Mouse (Mus musculus): ENCODE data around the gene Prr19. TPM values are rescaled to one million over a fixed set of nuclear protein-coding genes. Genes with fewer than 3 reads are reported as not detected.

Gene Prr19
- polyA plus RNA-seq, 1 experiment from 2014 or later = 0.12 TPM

DNA sequence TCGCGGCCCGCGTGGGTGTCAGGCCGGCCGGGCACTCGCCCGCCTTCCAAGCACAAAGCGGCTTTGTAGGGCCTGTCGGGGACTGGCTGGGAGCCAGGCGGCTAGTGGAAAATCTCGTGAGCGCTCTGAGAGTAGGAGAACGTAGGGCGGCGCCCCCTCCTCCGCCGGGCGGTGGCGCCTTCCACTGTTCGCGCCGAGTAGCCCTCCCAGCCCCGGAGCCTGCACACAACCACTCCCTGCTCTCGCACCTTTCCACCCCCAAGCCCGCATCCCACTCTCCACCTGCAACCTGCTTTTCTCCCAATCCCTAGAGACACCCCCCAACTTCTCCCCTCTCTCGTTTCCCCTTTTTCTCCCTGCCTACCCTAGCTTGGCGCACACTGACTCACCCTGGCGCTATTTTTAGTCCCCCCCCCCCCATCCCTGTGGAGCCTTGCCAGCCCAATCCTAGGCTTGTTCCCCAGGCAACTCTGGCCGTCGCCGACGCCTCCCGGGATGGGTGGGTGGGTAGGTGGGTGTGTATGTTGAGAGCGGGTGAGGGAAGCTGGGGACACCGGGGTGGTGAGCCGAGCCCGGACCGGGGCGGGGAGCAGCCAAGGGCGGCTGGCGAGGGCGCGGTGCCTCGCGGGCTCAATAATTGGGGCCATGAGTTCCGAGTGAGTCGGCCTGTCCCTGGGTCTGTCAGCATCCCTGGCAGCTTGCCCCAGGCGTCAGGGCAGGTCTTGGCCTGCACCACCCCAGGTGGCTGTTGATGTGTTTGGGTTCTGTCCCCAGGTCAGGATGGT is 21.9 kb upstream of the Prr19 start:
- H3K9ac ChIP-seq (ENCODE audit: low read depth, low read length) = peak overlapping the region; percentile 55
- H3K4me2 ChIP-seq (replicated peaks; ENCODE audit: low read depth) = peak overlapping the region; percentile 96
- WGBS = under 1% methylated on average over 41 of the region's 49 CpGs
- H3K36me3 ChIP-seq (ENCODE audit: control insufficient read depth, insufficient read depth) = no peaks in the 10 kb centered on the region; the same call in 1 of the 2 replicates
- peak; percentile 51 for TF ChIP-seq CTCF (IDR thresholded peaks at IDR 0.05; ENCODE audit: low read depth)
- H3K27ac ChIP-seq (ENCODE audit: low read depth, low read length) = peak overlapping the region; percentile 93
- peak overlapping the region; percentile 63 for H3K4me3 ChIP-seq (ENCODE audit: low read depth, low read length)
- peak; percentile 12 for ATAC-seq
- peaks cover 40% of the 10 kb centered on the region for H3K4me1 ChIP-seq (replicated peaks; ENCODE audit: control insufficient read depth, insufficient read depth, low read length)
- no peaks in the 10 kb centered on the region for H3K27me3 ChIP-seq (replicated peaks; ENCODE audit: control insufficient read depth, insufficient read depth, low read length)
- no peaks in the 10 kb centered on the region for H3K9me3 ChIP-seq (ENCODE audit: control insufficient read depth)

DNA sequence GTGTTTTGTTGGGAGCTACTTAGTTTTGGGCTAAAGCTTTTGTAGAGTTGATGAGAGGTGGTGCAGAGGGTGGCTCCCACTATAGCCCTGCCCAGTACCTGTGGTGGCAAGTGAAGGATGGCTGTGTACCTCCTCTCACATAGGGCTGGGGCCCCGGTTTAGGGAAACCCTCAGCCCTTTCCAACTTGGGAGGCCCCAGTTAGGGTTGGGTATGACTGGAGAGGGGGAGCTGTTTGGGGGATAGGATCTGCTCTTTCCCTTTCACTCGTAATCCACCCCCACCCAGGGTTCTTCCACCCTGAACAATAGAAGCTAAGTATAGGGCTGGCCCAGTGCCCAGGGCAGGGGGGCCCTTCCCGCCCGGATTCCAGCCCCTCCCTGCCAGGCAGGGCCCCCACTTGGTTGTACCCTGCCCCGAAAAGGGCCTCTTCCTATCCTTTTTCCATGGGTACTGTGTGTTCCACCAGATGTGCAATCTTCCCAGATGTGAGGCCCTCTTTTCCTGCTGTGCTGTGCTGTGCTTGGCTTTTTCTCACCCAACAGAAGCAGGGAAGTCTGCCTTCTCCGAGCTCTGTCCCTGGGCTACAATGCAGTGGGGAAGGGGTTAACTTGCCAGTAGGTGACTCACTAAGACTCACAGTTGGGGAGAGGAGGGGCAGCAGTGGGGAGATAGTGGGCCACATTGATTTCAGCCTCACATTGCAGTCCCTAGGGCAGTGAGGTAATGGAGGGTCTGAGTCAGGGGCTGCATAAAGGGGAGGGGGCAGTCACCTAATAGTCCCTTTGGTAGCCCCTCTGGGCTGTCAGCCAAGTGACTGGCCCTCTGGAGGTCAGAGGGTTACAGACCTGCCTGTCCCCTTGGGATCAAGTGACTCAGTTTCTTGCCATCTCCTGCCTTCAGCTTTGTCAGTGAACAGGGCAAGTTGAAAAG is 21.1 kb upstream of the Prr19 start:
- peak overlapping the region; percentile 93 for H3K27ac ChIP-seq (ENCODE audit: low read depth, low read length)
- H3K4me2 ChIP-seq (replicated peaks; ENCODE audit: low read depth) = peak overlapping the region; percentile 96
- 4% methylated on average over 6 of the region's 6 CpGs for WGBS
- H3K4me1 ChIP-seq (replicated peaks; ENCODE audit: control insufficient read depth, insufficient read depth, low read length) = peaks cover 42% of the 10 kb centered on the region
- peaks cover 5% of the 10 kb centered on the region for H3K36me3 ChIP-seq (ENCODE audit: control insufficient read depth, insufficient read depth)
- peak overlapping the region; percentile 13; the same call in 1 of the 2 replicates for H3K9ac ChIP-seq (ENCODE audit: low read depth, low read length)
- H3K27me3 ChIP-seq (replicated peaks; ENCODE audit: control insufficient read depth, insufficient read depth, low read length) = no peaks in the 10 kb centered on the region
- TF ChIP-seq CTCF (IDR thresholded peaks at IDR 0.05; ENCODE audit: low read depth) = peak; percentile 6; the same call in 1 of the 2 replicates
- 0 out of 2 replicates have a peak, but pooled peaks have one; percentile 1 for ATAC-seq
- no peaks in the 10 kb centered on the region for H3K9me3 ChIP-seq (ENCODE audit: control insufficient read depth)
- H3K4me3 ChIP-seq (ENCODE audit: low read depth, low read length) = peak overlapping the region; percentile 63

DNA sequence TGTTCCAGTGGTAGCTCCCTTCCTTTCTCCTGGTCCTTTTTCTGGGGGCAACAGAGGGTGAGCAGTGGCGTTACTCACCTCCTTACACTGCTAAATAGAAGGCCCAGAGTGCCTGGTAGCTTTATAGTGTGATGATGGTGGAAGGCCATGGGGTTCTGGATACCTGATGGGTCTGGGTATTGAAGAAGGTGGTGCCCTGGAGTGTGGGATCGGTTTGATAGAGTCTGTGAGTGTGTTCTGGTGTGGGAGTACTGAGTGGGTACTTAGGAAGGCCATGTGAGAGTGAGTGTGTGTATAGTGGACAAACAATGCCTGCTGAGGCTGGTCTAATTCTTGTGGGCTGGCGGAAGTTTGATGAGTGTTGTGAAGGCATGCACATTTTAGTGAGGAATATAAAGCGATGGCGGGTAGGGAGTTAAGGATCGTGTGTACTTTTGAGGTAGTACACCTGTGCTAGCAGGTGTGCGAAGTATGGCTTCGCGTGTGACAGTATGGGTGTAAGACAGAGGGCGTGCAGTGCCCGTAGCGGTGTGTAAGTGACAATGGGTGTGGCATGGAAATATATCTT is 20.0 kb upstream of the Prr19 start:
- peak overlapping the region; percentile 93 for H3K27ac ChIP-seq (ENCODE audit: low read depth, low read length)
- peaks cover 31% of the 10 kb centered on the region for H3K4me1 ChIP-seq (replicated peaks; ENCODE audit: control insufficient read depth, insufficient read depth, low read length)
- no peaks in the 10 kb centered on the region for H3K9me3 ChIP-seq (ENCODE audit: control insufficient read depth)
- 0 out of 2 replicates have a peak overlapping the region, but pooled peaks have one; percentile 26 for H3K9ac ChIP-seq (ENCODE audit: low read depth, low read length)
- WGBS = 14% methylated on average over 12 of the region's 12 CpGs
- H3K4me2 ChIP-seq (replicated peaks; ENCODE audit: low read depth) = peak overlapping the region; percentile 96
- no peaks in the 10 kb centered on the region for H3K27me3 ChIP-seq (replicated peaks; ENCODE audit: control insufficient read depth, insufficient read depth, low read length)
- H3K4me3 ChIP-seq (ENCODE audit: low read depth, low read length) = peak overlapping the region; percentile 60
- peak; percentile 11 for ATAC-seq
- peak; percentile 28; the same call in 1 of the 2 replicates for TF ChIP-seq CTCF (IDR thresholded peaks at IDR 0.05; ENCODE audit: low read depth)
- peaks cover 16% of the 10 kb centered on the region for H3K36me3 ChIP-seq (ENCODE audit: control insufficient read depth, insufficient read depth)

DNA sequence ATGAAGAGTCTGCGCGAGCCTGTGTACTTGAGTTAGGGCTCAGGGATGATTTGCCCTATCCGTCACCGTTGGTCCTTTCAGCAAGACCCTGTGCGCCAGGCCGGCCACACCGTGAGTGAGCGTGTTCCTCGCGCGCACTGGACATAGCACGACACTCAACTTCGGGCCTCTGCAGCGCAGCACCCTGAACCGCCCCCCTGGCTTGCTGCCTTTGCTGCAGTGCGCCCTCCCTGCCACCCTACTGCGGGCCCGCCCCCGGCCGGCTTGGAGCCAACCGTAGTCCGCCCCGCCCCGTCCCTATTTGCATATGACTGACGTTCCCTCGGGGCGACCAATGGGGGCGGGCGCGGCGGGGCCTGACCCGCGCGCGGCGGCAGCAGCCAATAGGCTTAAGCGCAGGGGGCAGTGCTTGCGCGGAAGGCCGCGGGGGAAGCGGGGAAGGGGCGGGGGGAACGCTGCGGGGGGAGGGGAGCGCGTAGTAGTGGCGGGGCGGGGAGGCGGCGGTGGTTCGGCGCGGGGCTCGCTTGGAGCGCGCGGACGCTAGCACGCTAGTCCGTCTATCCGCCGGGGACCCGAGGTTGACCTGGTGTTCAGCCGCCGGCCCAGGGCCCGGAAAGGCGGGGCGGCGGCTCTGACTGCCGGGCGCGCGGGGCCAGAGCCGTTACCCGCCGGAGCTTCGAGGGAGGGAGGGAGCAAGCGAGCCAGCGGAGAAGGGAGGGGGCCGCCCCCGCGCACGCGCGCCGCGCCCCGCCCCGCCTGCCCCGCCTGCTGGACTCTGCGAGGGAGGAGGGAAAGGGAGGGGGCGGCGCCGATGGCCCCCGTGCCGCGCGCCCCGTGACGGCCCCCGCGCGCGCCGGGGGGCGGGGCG is 19.2 kb upstream of the Prr19 start:
- TF ChIP-seq CTCF (IDR thresholded peaks at IDR 0.05; ENCODE audit: low read depth) = 0 out of 2 replicates have a peak, but pooled peaks have one; percentile 0
- Histone ChIP-seq H3K27me3 (replicated peaks; ENCODE audit: control insufficient read depth, insufficient read depth, low read length) (no peaks in the 10 kb centered on the region), H3K9me3 (ENCODE audit: control insufficient read depth) (no peaks in the 10 kb centered on the region), H3K4me3 (ENCODE audit: low read depth, low read length) (peak overlapping the region; percentile 60), H3K4me2 (replicated peaks; ENCODE audit: low read depth) (peak overlapping the region; percentile 96), H3K4me1 (replicated peaks; ENCODE audit: control insufficient read depth, insufficient read depth, low read length) (peaks cover 30% of the 10 kb centered on the region), H3K27ac (ENCODE audit: low read depth, low read length) (peak overlapping the region; percentile 93), H3K9ac (ENCODE audit: low read depth, low read length) (peak overlapping the region; percentile 62), H3K36me3 (ENCODE audit: control insufficient read depth, insufficient read depth) (peaks cover 24% of the 10 kb centered on the region)
- WGBS = under 1% methylated on average over 80 of the region's 108 CpGs
- peak; percentile 87 for ATAC-seq

DNA sequence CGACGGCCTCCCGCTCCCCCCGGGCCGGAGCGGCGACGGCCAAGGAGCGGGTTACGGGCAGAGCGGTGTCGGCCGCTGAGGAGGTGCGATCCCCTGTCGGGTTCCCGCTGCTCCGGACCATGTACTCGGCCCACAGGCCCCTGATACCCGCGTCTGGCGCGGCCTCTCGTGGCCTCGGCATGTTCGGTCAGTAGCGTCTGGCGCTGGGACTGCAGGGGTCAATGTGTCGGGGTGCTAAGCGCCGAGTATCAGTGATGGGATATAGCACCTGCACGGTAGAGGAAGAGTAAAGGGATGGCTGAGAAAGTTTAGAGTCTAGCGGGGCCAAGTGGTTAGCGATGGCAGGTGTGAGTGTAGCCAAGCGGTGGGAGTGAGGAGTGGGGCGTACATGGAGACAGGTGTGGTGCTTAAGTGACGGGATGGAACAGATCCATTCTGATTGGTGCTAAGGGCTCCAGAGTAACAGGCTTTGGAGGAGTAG is 18.4 kb upstream of the Prr19 start:
- under 1% methylated on average over 34 of the region's 36 CpGs for WGBS
- ATAC-seq = no peak
- peak; percentile 16; the same call in 1 of the 2 replicates for TF ChIP-seq CTCF (IDR thresholded peaks at IDR 0.05; ENCODE audit: low read depth)
- peak overlapping the region; percentile 96 for H3K4me2 ChIP-seq (replicated peaks; ENCODE audit: low read depth)
- H3K27ac ChIP-seq (ENCODE audit: low read depth, low read length) = peak overlapping the region; percentile 93
- H3K36me3 ChIP-seq (ENCODE audit: control insufficient read depth, insufficient read depth) = peaks cover 32% of the 10 kb centered on the region
- H3K4me3 ChIP-seq (ENCODE audit: low read depth, low read length) = peak overlapping the region; percentile 60
- no peaks in the 10 kb centered on the region for H3K9me3 ChIP-seq (ENCODE audit: control insufficient read depth)
- peaks cover 25% of the 10 kb centered on the region for H3K4me1 ChIP-seq (replicated peaks; ENCODE audit: control insufficient read depth, insufficient read depth, low read length)
- peak overlapping the region; percentile 62 for H3K9ac ChIP-seq (ENCODE audit: low read depth, low read length)
- no peaks in the 10 kb centered on the region for H3K27me3 ChIP-seq (replicated peaks; ENCODE audit: control insufficient read depth, insufficient read depth, low read length)
